Mouse (Mus musculus) kidney, postnatal 36 days (tissue): ENCODE measurements around the gene Prdm2.

Experiments
- DNase-seq, 2 experiments: peaks; one replicate each; pipeline ENCODE4 v3.0.0; 2021 to 2022; ENCODE audit warnings: mixed read lengths in 2 of 2

Gene Prdm2

DNA sequence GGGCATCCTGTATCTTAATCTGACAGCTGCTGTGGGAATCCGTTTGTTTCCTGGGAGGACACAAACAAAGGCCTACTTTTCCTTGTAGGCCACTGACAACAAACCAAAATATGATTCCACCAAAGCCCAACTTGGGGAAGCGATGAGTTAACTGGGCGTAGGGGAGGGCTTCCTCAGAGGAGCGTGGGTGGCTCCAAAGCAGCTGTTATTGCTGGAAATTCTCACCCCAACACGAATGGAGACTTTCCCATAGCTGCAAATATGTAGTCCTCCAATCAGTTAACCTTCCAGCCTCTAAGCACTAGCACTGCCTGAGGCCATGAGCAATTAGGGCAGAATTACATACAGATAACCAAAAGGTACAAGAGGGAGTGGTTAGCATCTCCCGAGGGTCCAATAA is 112.6 kb downstream of the Prdm2 start:
- no peak for DNase-seq

DNA sequence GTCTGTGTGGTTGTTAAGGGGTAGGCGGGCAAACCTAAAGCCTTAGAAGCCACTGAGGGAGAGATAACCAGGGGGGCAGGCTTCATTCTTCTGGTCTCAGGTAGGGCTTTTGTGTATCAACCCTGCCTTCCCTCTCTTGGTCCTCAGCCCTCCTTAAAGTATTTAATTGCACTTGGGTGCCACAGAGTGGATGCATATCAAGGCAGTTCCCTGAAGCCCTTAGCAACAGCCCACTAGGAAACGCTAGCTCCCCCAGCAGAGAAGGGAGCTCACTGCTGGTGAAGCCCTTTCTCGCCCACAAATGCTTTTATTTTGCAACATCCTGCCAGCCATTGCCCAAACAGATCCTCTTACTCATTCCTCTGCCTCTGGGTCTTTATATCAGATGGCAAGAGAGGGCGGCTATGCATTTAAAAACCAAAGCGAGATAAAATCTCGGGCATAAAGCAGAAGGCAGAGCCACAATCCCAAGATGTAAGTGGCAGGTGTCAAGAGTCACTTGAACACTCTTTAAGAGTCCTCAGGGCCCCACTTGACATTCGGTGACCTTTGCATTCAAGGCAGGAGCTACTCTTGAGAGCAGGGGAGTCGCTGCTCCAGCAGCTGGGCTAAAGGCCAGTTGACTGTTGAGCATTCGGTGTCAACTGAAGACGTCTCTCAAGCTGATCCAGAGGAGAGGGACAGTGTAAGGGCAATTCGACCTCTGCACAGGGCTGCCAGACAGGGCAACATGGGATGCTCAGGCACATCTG is 113.3 kb downstream of the Prdm2 start:
- DNase-seq = no peak

DNA sequence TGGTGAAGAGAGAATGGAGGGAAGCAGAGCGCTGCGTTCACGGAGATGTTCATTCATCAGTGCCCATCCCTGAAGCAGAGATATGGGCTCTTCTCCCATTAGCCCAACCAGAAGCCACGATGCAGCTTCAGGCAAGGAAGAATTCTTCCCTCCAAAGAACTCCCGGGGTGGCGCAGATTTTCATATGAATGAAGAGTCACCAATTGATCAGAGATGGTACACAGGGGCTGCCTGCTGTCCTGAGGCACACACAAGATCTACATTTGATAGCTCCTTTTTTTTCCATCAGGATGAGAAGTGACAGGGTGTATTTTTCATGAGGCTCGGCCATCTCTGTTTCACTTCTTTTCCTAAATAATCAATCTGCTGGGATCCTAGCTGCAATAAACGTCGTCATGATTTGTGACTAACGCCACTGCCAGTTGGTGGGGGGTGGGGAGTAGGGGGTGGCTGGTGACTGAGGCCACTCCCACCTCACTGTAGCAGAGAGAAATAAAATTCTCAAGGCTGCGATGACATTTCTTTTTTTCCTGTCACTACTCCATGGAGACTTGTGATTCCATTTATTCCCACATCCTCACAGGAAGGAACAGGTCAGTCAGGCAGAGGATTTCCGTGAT is 120.6 kb downstream of the Prdm2 start:
- no peak for DNase-seq

DNA sequence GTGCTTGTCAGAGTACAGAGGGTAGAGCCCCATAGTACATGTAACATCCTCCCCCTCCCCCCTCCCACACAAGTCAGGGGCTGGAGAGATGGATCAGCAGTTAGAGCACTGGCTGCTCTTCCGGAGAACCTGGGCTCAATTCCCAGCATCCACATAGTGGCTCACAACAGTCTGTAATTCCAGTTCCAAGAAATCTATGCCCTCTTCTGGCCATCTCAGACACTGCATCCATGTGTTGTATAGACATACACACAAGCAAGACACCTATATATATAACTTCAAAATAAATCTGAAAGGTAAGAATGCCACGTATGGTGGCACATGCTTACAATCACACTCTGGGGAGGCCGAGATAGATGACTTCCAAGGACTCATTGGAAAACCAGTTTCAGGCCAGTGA is 122.2 kb downstream of the Prdm2 start:
- DNase-seq = no peak

DNA sequence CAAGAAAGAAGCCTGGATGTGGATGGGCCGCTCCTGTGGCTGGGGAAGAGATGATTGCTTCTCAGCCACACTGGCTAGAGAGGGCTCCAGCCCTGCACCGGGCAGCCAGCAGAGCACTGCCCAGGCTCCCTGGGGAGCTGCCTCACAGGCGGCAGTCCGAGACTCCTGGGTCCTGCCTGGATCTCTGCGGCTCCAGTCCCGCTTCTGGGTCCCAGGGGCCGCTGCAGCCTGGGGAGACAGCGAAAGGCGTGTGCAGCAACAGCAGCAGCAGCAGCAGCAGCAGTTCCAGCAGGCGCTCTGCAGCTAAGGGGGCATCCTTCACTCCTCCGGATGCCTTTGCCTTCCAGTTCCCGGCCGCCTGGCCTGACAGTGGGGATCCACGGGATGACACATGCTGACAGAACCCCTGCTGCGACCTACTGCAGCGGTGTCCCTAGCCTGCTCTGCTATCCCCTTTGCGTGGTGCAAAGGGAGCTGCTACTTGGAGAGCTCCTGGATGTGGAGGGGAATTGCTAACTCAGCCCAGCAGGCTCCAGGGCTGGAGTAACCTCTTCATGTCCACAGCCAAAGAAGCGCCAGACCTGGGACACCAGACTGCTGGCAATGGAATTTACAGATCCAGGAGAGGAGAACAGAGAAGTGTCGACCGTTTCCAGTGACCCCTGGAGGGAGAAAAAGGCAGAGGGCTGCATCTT is 138.6 kb downstream of the Prdm2 start:
- DNase-seq = peak in 1 of 2 experiments; percentile 11

DNA sequence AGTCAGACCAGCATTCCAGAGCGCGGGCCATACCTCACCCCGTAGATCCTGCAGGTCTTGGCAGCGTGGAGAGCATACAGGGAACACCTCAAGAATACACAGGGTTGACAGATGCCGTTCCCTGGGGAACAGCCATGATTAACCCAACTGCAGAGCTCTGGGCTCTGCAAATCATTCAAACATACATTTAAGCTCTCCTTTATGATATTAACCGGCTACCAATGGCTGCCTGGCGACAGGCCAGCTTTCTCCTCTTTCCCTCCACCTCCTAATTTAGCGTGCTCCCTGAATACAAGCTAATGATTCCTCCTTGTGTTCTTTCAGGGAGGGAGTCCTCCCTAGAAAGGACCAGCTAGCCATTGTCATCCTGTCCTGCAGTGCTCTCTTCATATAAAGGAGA is 141.0 kb downstream of the Prdm2 start:
- DNase-seq = no peak

DNA sequence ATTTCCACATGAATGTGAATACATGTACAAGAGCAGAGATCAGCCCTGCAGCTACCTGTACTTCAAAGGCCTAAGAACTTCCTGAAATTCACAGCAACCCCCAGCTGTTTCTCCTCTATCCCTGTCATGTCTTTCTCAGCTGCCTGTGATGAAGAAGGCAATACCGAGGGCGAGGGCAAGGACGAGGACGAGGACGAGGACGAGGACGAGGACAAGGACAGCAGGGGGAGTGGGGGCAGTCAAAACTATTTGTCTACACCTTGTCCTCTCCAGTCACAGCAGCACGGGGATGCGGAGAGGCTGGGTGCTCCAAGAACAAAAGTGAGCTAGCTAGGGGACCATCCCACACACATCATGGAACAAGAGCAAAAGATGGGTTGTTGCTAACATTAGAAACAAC is 145.8 kb downstream of the Prdm2 start:
- DNase-seq = no peak

DNA sequence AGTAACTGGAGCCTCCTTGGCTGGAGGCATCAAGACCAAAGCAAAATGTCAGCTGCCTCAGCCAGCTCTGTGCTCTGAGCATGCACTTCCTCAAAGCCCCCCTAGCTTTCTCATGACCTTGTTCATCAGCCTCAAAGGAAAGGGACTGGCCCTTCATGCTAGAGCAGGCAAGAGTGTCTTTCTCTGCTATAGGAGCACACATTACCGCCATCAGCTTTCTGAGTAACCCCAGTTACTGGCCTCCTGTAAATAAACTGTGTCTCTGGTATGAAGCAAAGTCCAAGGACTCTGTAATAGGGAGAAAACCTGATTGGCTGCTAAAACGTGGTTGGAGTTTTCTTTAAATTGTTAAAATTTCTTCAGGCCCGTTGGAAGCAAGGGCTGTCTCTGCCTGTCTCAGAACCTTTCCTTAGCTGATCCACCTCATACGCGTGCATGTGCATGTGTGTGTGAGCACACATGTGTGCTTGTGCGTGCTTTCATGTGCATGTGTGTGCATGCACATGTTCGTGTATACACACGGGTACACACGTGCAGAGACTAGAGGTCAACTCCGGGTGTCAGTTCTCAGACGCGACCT is 153.9 kb downstream of the Prdm2 start:
- peak in 1 of 2 experiments; percentile 1 for DNase-seq
